Mouse (Mus musculus) liver, embryonic 11.5 days (tissue): ENCODE data around the gene St6galnac3. TPM values are rescaled to one million over a fixed set of nuclear protein-coding genes. Genes with fewer than 3 reads are reported as not detected.
A peak's percentile ranks its signal among the peaks of the same experiment; 100 is the strongest.

Source experiments
- ATAC-seq: fragments of 200-750 bp; cut with Nextera tagmentation; replicated peaks from 2 replicates; pipeline ENCODE4 v1.8.0; 2017; ENCODE audit warnings: moderate number of reproducible peaks, mild to moderate bottlenecking, moderate TSS enrichment, moderate library complexity; ENCODE audit not compliant: low FRiP score
- DNase-seq: peaks from one replicate; pipeline ENCODE4 v3.0.0-alpha.2; 2017; ENCODE audit warnings: low spot score
- H3K27ac ChIP-seq: fragments of 300-500 bp; sonication (generic); 2 replicates; pipeline ENCODE4 v1.5.1; 2014; ENCODE audit warnings: mild to moderate bottlenecking, low read depth, low read length, control low read depth
- H3K27me3 ChIP-seq: fragments of 300-500 bp; sonication (generic); replicated peaks from 2 replicates; pipeline ENCODE4 v1.6.1; 2014; ENCODE audit warnings: low read length, mixed read lengths; ENCODE audit not compliant: control insufficient read depth, insufficient read depth
- H3K36me3 ChIP-seq: fragments of 300-500 bp; sonication (generic); 2 replicates; pipeline ENCODE4 v1.6.1; 2014; ENCODE audit warnings: mild to moderate bottlenecking, low read length, moderate library complexity, mixed read lengths; ENCODE audit not compliant: control insufficient read depth, insufficient read depth
- H3K4me1 ChIP-seq: fragments of 300-500 bp; sonication (generic); replicated peaks from 2 replicates; pipeline ENCODE4 v1.6.1; 2014; ENCODE audit warnings: low read length, mixed read lengths; ENCODE audit not compliant: control insufficient read depth, insufficient read depth
- H3K4me2 ChIP-seq: fragments of 300-500 bp; sonication (generic); 2 replicates; pipeline ENCODE4 v1.6.1; 2014; ENCODE audit warnings: mild to moderate bottlenecking, control low read depth, moderate library complexity
- H3K4me3 ChIP-seq: fragments of 300-500 bp; sonication (generic); 2 replicates; pipeline ENCODE4 v1.5.1; 2014; ENCODE audit warnings: low read depth, low read length, control low read depth
- H3K9ac ChIP-seq: fragments of 300-500 bp; sonication (generic); 2 replicates; pipeline ENCODE4 v1.6.1; 2014; ENCODE audit warnings: low read depth, low read length, control low read depth
- H3K9me3 ChIP-seq: fragments of 300-500 bp; sonication (generic); 2 replicates; pipeline ENCODE4 v1.6.1; 2016; ENCODE audit warnings: low read length, inconsistent platforms, mixed read lengths; ENCODE audit not compliant: control insufficient read depth
- WGBS: fragments of 180-500 bp; shearing (Covaris S2); extraction: QIAGEN DNeasy Blood & Tissue Kit; methylation state at CpG from one replicate; pipeline ENCODE4 v1.1.7; 2014; 5-methylcytosine and 5-hydroxymethylcytosine counted together
- polyA plus RNA-seq: library from polyadenylated mRNA; unstranded; fragments of >200 nt; fragmentation: Nextera tagmentation; extraction: Ambion mirVana; gene quantifications from 2 replicates; pipeline ENCODE4 v1.2.1, GENCODE M21; 2014

Gene St6galnac3
- polyA plus RNA-seq, 1 experiment from 2014 or later, result 27.2 TPM

GRCm38 (mm10) chr3:153553226-153553625 lies 171.7 kb downstream of the St6galnac3 start:
- H3K4me1 ChIP-seq, result no peaks in the 10 kb centered on the region
- no peak overlapping the region for H3K4me2 ChIP-seq
- 0 out of 2 replicates have a peak, but pooled peaks have one; percentile 20 for ATAC-seq
- DNase-seq, result no peak
- 87% methylated on average over 7 of the region's 7 CpGs for whole genome bisulfite sequencing
- no peak overlapping the region for H3K9ac ChIP-seq
- no peak overlapping the region for H3K4me3 ChIP-seq
- H3K9me3 ChIP-seq, result no peaks in the 10 kb centered on the region
- H3K36me3 ChIP-seq, result no peaks in the 10 kb centered on the region
- no peak overlapping the region for H3K27ac ChIP-seq
- no peaks in the 10 kb centered on the region for H3K27me3 ChIP-seq

DNA sequence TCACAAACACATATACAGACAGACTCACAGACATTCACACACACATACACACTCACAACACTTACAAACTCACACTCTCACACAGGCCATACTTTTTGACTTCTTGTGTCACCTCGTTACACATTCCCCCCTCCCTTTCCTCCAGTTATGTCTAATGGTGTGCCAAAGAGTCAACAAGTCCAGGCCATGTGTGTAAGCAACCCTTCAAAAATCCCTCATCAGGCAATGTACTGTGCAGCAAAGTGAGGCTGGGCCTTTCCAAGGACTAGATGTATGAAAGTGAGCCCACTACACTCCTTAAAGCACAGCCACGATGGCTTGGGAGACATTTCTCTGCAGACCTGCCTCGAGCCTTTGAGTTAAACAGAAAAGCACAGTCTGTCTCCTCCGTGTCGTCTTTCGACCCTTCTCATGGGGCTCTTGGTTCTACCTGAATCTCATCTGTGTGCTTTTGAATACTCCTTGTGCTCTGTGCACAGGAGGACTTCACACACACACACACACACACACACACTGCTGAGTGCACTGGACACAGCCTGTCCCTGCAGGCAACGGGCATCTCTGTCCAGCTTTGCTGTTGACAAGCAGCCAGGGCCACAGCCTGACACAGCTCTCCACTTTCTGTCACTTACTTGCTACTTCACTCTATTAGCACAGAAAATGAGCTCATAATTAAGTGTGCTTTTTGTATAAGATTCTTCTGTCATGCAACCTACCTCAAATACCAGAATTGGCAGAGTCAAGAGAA lies 177.9 kb downstream of the St6galnac3 start:
- WGBS, result 83% methylated on average over 7 of the region's 7 CpGs

GRCm38 (mm10) chr3:153539851-153540250 lies 185.1 kb downstream of the St6galnac3 start:
- H3K4me2 ChIP-seq, result no peak overlapping the region
- H3K27me3 ChIP-seq, result no peaks in the 10 kb centered on the region
- ATAC-seq (no peak), DNase-seq (no peak)
- no peaks in the 10 kb centered on the region for H3K36me3 ChIP-seq
- 94% methylated on average over 14 of the region's 14 CpGs for WGBS
- no peaks in the 10 kb centered on the region for H3K4me1 ChIP-seq
- H3K4me3 ChIP-seq, result no peak overlapping the region
- H3K9me3 ChIP-seq, result no peaks in the 10 kb centered on the region
- H3K27ac ChIP-seq, result no peak overlapping the region
- H3K9ac ChIP-seq, result no peak overlapping the region

More for the DNA sequence above, 177.9 kb downstream of the St6galnac3 start:
- H3K9me3 ChIP-seq, result no peaks in the 10 kb centered on the region
- no peaks in the 10 kb centered on the region for H3K27me3 ChIP-seq
- H3K4me1 ChIP-seq, result no peaks in the 10 kb centered on the region
- H3K4me2 ChIP-seq, result no peak overlapping the region
- no peak for DNase-seq
- no peak for ATAC-seq
- no peak overlapping the region for H3K4me3 ChIP-seq
- H3K9ac ChIP-seq, result no peak overlapping the region
- no peaks in the 10 kb centered on the region for H3K36me3 ChIP-seq
- no peak overlapping the region for H3K27ac ChIP-seq

DNA sequence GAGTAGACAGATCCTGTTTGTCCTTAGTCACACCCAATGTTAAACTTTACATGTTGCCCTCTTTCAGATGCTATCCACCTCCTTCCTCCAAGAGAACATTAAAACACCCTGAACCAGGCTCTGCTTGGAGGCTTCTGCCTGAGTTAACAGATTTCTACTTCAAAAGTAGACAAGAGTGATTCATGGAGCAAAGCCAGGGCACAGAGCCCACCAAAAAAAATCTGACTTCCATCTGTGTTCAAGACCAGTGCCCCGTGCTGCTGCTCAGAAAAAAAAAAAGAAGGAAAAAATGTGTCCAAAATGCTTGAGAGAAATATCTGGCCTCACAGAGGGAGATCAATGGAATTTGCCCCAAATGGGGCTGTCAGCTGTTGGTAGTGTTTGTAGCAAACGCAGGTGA lies 186.6 kb downstream of the St6galnac3 start:
- ATAC-seq, result no peak
- Histone ChIP-seq H3K4me1 (no peaks in the 10 kb centered on the region), H3K4me2 (no peak overlapping the region), H3K27me3 (no peaks in the 10 kb centered on the region), H3K36me3 (no peaks in the 10 kb centered on the region), H3K4me3 (no peak overlapping the region), H3K9me3 (no peaks in the 10 kb centered on the region), H3K9ac (no peak overlapping the region), H3K27ac (no peak overlapping the region)
- no peak for DNase-seq
- 53% methylated on average over 2 of the region's 2 CpGs for WGBS

DNA sequence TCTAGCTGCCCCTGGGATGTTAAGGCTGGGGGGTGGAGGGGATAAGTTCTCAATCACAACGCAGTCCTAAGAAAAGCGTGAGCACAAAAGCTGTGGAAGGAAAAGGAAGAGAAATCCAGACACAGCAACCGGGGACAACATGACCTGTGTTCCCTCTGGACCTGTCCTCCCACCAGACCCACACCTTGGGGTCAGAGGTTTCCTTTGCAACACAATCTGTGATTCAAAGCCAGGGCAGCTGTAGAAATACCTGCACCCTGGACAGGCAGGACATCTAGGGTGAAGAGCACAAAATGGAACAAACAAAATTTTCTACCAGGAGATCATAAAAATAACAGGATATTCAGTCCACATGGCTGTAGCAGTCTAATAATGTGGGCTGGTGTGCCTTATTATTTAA lies 187.5 kb downstream of the St6galnac3 start:
- no peaks in the 10 kb centered on the region for H3K27me3 ChIP-seq
- 83% methylated on average over 3 of the region's 3 CpGs for WGBS
- no peak overlapping the region for H3K9ac ChIP-seq
- no peak overlapping the region for H3K4me2 ChIP-seq
- no peak for DNase-seq
- H3K36me3 ChIP-seq, result no peaks in the 10 kb centered on the region
- 0 out of 2 replicates have a peak, but pooled peaks have one; percentile 12 for ATAC-seq
- H3K27ac ChIP-seq, result no peak overlapping the region
- H3K4me3 ChIP-seq, result no peak overlapping the region
- H3K9me3 ChIP-seq, result no peaks in the 10 kb centered on the region
- no peaks in the 10 kb centered on the region for H3K4me1 ChIP-seq

DNA sequence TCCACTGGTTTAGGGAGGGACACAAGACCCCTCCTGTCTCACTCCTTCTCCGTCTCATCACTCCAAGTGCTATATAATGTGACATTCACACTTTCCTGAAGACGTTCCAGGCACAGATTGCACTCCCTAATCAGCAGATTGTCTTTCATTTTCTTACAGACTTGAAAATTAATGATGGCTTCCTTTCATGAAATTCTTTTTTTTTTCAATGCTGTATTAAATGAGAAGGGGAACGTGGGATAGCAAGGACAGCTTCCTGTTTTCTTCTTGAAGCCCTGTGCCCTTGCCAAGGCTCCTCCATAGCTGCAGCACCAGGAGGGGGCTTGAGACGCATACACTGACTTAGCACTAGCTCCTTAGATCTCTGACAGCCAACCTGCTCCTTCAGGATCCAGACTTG lies 188.7 kb downstream of the St6galnac3 start:
- no peak for ATAC-seq

GRCm38 (mm10) chr3:153529174-153529573 lies 195.8 kb downstream of the St6galnac3 start:
- no peak for DNase-seq

More for the DNA sequence above, 188.7 kb downstream of the St6galnac3 start:
- no peak for DNase-seq
- H3K36me3 ChIP-seq, result no peaks in the 10 kb centered on the region
- H3K9me3 ChIP-seq, result no peaks in the 10 kb centered on the region
- 69% methylated on average over 4 of the region's 4 CpGs for WGBS
- H3K4me2 ChIP-seq, result no peak overlapping the region
- no peak overlapping the region for H3K9ac ChIP-seq
- no peak overlapping the region for H3K27ac ChIP-seq
- no peaks in the 10 kb centered on the region for H3K27me3 ChIP-seq
- no peak overlapping the region for H3K4me3 ChIP-seq
- no peaks in the 10 kb centered on the region for H3K4me1 ChIP-seq

DNA sequence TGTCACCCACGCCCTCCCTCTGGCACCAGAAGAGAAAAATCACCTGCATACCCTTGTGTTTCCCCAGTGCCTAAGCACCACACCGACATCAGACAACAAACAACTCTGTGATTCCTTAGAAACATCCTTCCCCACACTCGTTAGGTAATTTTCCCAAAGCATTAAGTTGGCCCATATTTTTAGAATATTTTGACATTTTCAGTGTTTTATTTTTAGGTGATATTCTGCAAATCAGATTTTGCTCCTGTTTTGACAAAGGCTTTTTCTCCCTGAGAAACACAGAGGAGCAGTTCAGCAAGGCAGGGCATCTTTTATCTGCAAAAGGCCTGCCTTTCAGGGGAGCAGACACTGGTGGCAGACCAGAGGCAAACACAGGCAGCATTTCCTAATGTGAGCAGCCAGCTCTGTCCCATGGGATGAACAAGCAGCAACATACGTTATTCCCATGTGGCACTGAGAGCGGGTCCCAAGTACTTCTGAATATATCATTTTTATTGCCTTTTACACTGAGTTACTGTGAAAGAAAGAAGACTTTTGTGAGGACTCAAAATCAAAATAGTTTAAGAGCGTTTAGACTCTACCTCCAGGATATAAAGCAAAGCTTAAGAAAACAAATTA lies 199.7 kb downstream of the St6galnac3 start:
- Histone ChIP-seq H3K9me3 (no peaks in the 10 kb centered on the region), H3K36me3 (no peaks in the 10 kb centered on the region), H3K4me3 (no peak overlapping the region), H3K27ac (no peak overlapping the region), H3K9ac (no peak overlapping the region), H3K27me3 (no peaks in the 10 kb centered on the region), H3K4me2 (no peak overlapping the region), H3K4me1 (no peaks in the 10 kb centered on the region)
- DNase-seq, result no peak
- ATAC-seq, result no peak
- 86% methylated on average over 6 of the region's 6 CpGs for WGBS

More at GRCm38 (mm10) chr3:153529174-153529573, 195.8 kb downstream of the St6galnac3 start:
- Histone ChIP-seq H3K9ac (no peak overlapping the region), H3K27ac (no peak overlapping the region), H3K27me3 (no peaks in the 10 kb centered on the region), H3K9me3 (no peaks in the 10 kb centered on the region), H3K4me2 (no peak overlapping the region), H3K36me3 (no peaks in the 10 kb centered on the region), H3K4me3 (no peak overlapping the region), H3K4me1 (no peaks in the 10 kb centered on the region)
- ATAC-seq, result no peak
- WGBS, result 86% methylated on average over 6 of the region's 6 CpGs

GRCm38 (mm10) chr3:153516848-153517247 lies 208.1 kb downstream of the St6galnac3 start:
- WGBS, result 78% methylated on average over 7 of the region's 7 CpGs
- DNase-seq (no peak), ATAC-seq (no peak)

More at GRCm38 (mm10) chr3:153516848-153517247, 208.1 kb downstream of the St6galnac3 start:
- no peaks in the 10 kb centered on the region for H3K36me3 ChIP-seq
- no peak overlapping the region for H3K27ac ChIP-seq
- no peak overlapping the region for H3K4me3 ChIP-seq
- H3K4me2 ChIP-seq, result no peak overlapping the region
- H3K27me3 ChIP-seq, result no peaks in the 10 kb centered on the region
- no peaks in the 10 kb centered on the region for H3K9me3 ChIP-seq
- H3K9ac ChIP-seq, result no peak overlapping the region
- H3K4me1 ChIP-seq, result 0 out of 2 replicates have a peak, but pooled peaks cover 2% of the 10 kb centered on the region
